Mouse (Mus musculus) bone marrow macrophage, adult 2 months (primary cell): Measurements from ENCODE around the gene Nppb.

ENCODE experiments used
- CTCF ChIP-seq: IDR thresholded peaks from 2 replicates; pipeline ENCODE4 v1.5.1; 2012; ENCODE audit warnings: low read depth, mild to moderate bottlenecking, low read length, moderate library complexity
- POLR2A ChIP-seq: IDR thresholded peaks from 2 replicates; pipeline ENCODE4 v1.6.1; 2012; ENCODE audit warnings: mild to moderate bottlenecking, low read depth, low read length, borderline replicate concordance

- TF ChIP-seq POLR2A (no peak), CTCF (no peak)
Measured at GRCm38 (mm10) chr4:147965712-147966111, 19.9 kb upstream of the Nppb start.
